Mouse (Mus musculus) heart, embryonic 14.5 days (tissue): ENCODE data around the gene Actl6b. TPM values are rescaled to one million over a fixed set of nuclear protein-coding genes. Genes with fewer than 3 reads are reported as not detected.

Experiments used
- ATAC-seq: fragments of 200-750 bp; cut with Nextera tagmentation; 2 replicates; pipeline ENCODE4 v1.8.0; 2017; ENCODE audit warnings: low read depth, moderate TSS enrichment; ENCODE audit not compliant: insufficient number of reproducible peaks, insufficient read depth, low FRiP score
- H3K27ac ChIP-seq, 2 experiments: fragments of 200-500 bp in 1 of 2; fragments of 300-500 bp in 1 of 2; sonication (generic) in 1 of 2; replicated peaks in 1 of 2; 2 replicates each; pipeline ENCODE4 v1.5.1; 2012 to 2014; ENCODE audit warnings: low read depth in 2 of 2, low read length in 2 of 2, control low read depth in 1 of 2, mild to moderate bottlenecking in 1 of 2, mixed read lengths in 1 of 2; ENCODE audit not compliant: control insufficient read depth in 1 of 2, insufficient read depth in 1 of 2
- H3K27me3 ChIP-seq: fragments of 300-500 bp; sonication (generic); 2 replicates; pipeline ENCODE4 v1.6.1; 2014; ENCODE audit warnings: mild to moderate bottlenecking, low read length, control low read depth; ENCODE audit not compliant: control insufficient read depth, insufficient read depth
- H3K36me3 ChIP-seq: fragments of 300-500 bp; sonication (generic); 2 replicates; pipeline ENCODE4 v1.6.1; 2014; ENCODE audit warnings: mild to moderate bottlenecking, control low read depth, low read length, mixed read lengths; ENCODE audit not compliant: control insufficient read depth, insufficient read depth
- H3K4me1 ChIP-seq, 2 experiments: fragments of 200-500 bp in 1 of 2; fragments of 300-500 bp in 1 of 2; sonication (generic) in 1 of 2; 2 replicates each; pipeline ENCODE4 v1.6.1; 2012 to 2014; ENCODE audit warnings: low read length in 2 of 2, control low read depth in 1 of 2, mixed read lengths in 1 of 2; ENCODE audit not compliant: control insufficient read depth in 2 of 2, insufficient read depth in 2 of 2
- H3K4me2 ChIP-seq: fragments of 300-500 bp; sonication (generic); 2 replicates; pipeline ENCODE4 v1.6.1; 2014; ENCODE audit warnings: mild to moderate bottlenecking, low read length
- H3K4me3 ChIP-seq, 2 experiments: fragments of 200-500 bp in 1 of 2; fragments of 300-500 bp in 1 of 2; sonication (generic) in 1 of 2; 2 replicates each; pipeline ENCODE4 v1.5.1; 2012 to 2014; ENCODE audit warnings: low read length in 2 of 2, mild to moderate bottlenecking in 2 of 2, control low read depth in 1 of 2, low read depth in 1 of 2, moderate library complexity in 1 of 2; ENCODE audit not compliant: control insufficient read depth in 1 of 2, insufficient read depth in 1 of 2
- H3K9ac ChIP-seq: fragments of 300-500 bp; sonication (generic); 2 replicates; pipeline ENCODE4 v1.6.1; 2014; ENCODE audit warnings: mild to moderate bottlenecking, low read length
- H3K9me3 ChIP-seq: fragments of 300-500 bp; sonication (generic); 2 replicates; pipeline ENCODE4 v1.6.1; 2016; ENCODE audit warnings: low read length, control low read depth; ENCODE audit not compliant: control insufficient read depth
- WGBS: fragments of 180-500 bp; shearing (Covaris S2); extraction: QIAGEN DNeasy Blood & Tissue Kit; methylation state at CpG from one replicate; pipeline ENCODE4 v1.1.7; 2014; 5-methylcytosine and 5-hydroxymethylcytosine counted together
- microRNA-seq: library from miRNA; unstranded; fragments of <30 nt; microRNA quantifications from one replicate; pipeline ENCODE4, GENCODE M21; 2016
- polyA plus RNA-seq: library from polyadenylated mRNA; unstranded; fragments of >200 nt; fragmentation: Nextera tagmentation; extraction: Ambion mirVana; gene quantifications from 2 replicates; pipeline ENCODE4 v1.2.1, GENCODE M21; 2014

Actl6b gene
- polyA plus RNA-seq, 1 experiment from 2014 or later: 0.31 TPM

DNA sequence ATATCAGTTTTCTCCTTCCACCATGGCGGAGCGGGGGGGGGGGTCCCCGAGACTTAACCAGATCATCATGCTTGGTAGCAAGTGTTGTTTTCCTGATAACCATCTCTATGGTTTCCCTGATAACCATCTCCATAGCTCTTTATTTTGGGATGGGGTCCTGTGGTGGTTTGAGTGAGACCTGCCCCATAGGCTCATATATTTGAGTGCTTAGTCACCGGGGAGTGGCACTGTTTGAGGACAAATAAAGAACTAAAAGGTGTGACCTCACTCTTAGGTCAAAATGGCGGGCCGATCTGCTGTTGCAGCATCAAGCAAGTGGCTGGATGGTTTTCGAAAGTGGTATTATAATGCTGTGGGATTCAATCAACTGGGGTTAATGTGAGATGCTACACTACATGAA is 62.0 kb downstream of the Actl6b start:
- H3K27me3 ChIP-seq: no peaks in the 10 kb centered on the region
- H3K4me2 ChIP-seq: no peak overlapping the region
- H3K27ac ChIP-seq: no peak overlapping the region
- no peak for ATAC-seq
- peaks cover 25 to 27% of the 10 kb centered on the region in 2 experiments for H3K4me1 ChIP-seq
- WGBS: 87% methylated on average over 7 of the region's 7 CpGs
- no peaks in the 10 kb centered on the region for H3K9me3 ChIP-seq
- no peak overlapping the region for H3K4me3 ChIP-seq
- no peaks in the 10 kb centered on the region for H3K36me3 ChIP-seq
- H3K9ac ChIP-seq: no peak overlapping the region

Small RNA genes within 50 kb of the gene (microRNA-seq; reads per million reads assigned to microRNA genes)
- not detected for gene Mir6418

Other genes starting within 250 kb of the Actl6b start
- 58.6 and 69.9 TPM in 2 replicates for gene Srrt, start 245.8 kb upstream of the Actl6b start, polyA plus RNA-seq
- 32.3 and 38.9 TPM in 2 replicates for gene Trip6, start 239.1 kb upstream of the Actl6b start, polyA plus RNA-seq
- 5.3 and 5.7 TPM in 2 replicates for gene Slc12a9, start 219.9 kb upstream of the Actl6b start, polyA plus RNA-seq
- gene Ephb4, start 203.4 kb upstream of the Actl6b start, polyA plus RNA-seq: 38.2 and 40.5 TPM in 2 replicates
- gene Zan, start 76.5 kb upstream of the Actl6b start, polyA plus RNA-seq: 0.11 and 0.16 TPM in 2 replicates
- 44.3 and 49.8 TPM in 2 replicates for gene Pop7, start 51.0 kb upstream of the Actl6b start, polyA plus RNA-seq
- 8.7 and 9.6 TPM in 2 replicates for gene Gigyf1, start 35.0 kb upstream of the Actl6b start, polyA plus RNA-seq
- not detected in 2 replicates for gene Epo, start 20.3 kb upstream of the Actl6b start, polyA plus RNA-seq
- 296 and 340 TPM in 2 replicates for gene Gnb2, start 20.0 kb upstream of the Actl6b start, polyA plus RNA-seq
- gene Tfr2, start 16.3 kb downstream of the Actl6b start, polyA plus RNA-seq: 0.11 and 0.20 TPM in 2 replicates
- gene Mospd3, start 47.5 kb downstream of the Actl6b start, polyA plus RNA-seq: 22.7 and 23.1 TPM in 2 replicates
- 121 and 123 TPM in 2 replicates for gene Pcolce, start 60.3 kb downstream of the Actl6b start, polyA plus RNA-seq
- 0.20 TPM in 1 of 2 replicates, not detected in the other for gene Fbxo24, start 75.5 kb downstream of the Actl6b start, polyA plus RNA-seq
- gene Lrch4, start 75.6 kb downstream of the Actl6b start, polyA plus RNA-seq: 22.7 and 23.9 TPM in 2 replicates
- 5.2 and 5.6 TPM in 2 replicates for gene Gm20605, start 75.7 kb downstream of the Actl6b start, polyA plus RNA-seq
- gene Sap25, start 87.8 kb downstream of the Actl6b start, polyA plus RNA-seq: 4.3 and 4.6 TPM in 2 replicates
- gene Irs3, start 92.2 kb downstream of the Actl6b start, polyA plus RNA-seq: 0.11 TPM in 2 replicates
- gene Agfg2, start 131.2 kb downstream of the Actl6b start, polyA plus RNA-seq: 10.7 and 12.1 TPM in 2 replicates
- gene Nyap1, start 188.1 kb downstream of the Actl6b start, polyA plus RNA-seq: 0.57 and 1.00 TPM in 2 replicates
- gene Tsc22d4, start 192.2 kb downstream of the Actl6b start, polyA plus RNA-seq: 144 and 147 TPM in 2 replicates
- gene Ppp1r35, start 225.3 kb downstream of the Actl6b start, polyA plus RNA-seq: 29.8 and 36.7 TPM in 2 replicates
- gene Mepce, start 234.1 kb downstream of the Actl6b start, polyA plus RNA-seq: 7.9 and 9.2 TPM in 2 replicates
- gene Zcwpw1, start 234.3 kb downstream of the Actl6b start, polyA plus RNA-seq: 7.3 and 7.6 TPM in 2 replicates